8 mouse cellular contexts compared by ENCODE assay signal in the genomic region with DNA sequence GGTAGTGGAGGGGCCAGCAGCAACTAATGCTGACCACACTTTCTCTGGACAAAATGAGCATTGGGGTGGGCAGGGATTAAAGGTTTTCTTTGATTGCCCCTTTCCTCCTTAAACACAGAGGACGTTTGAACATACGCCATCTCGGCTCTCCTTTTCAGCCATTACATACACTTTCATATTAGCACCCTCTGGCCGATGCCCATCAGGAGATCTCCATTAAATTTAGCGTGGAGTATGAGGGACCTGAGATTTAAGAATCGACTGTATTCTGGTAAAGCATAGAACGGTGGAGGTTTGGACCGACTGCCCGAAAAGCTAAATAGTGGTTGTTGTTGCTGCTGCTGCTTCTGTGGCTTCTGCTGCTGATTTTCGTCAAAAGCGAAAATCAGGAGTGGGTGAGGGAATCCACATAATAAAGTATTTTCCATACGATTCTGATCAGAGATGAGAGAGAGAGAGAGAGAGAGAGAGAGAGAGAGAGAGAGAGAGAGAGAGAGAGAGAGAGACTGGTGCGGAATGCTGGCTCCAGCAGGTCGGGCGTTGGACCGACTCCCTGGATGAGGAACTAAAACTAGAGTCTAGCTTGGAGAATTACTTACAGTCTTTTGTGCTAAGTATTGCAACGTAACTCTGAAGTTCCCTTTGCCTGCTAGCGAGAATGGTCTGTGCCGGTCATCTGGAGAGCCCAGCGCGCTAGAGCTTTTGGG. TPM values are rescaled to one million over a fixed set of nuclear protein-coding genes. Genes with fewer than 3 reads are reported as not detected.
DNase-seq lines count a peak whose midpoint lies in the region; ATAC-seq lines count a peak whose summit lies in the region.
"Had no signal": no experiment of that assay in that cellular context is flagged by ENCODE, and none has a peak within 500 bp of the region (broad histone marks: within the 10 kb centered on the region; RNA-seq: fewer than 3 reads in every experiment).

No protein-coding gene starts in this region.

- no peaks in the 10 kb centered on the region for H3K36me3 ChIP-seq in megakaryocyte, embryonic 14.5 days (replicated peaks; ENCODE audit: low read length)

- peak; percentile 30 to 33; a peak in 1 of 4 replicates for ATAC-seq in hematopoietic stem cell, adult 5-6 weeks (replicated peaks in 1 of 2; ENCODE audit: insufficient read depth in 1 of 2, low FRiP score in 2 of 2, low TSS enrichment in 1 of 2, low read depth in 1 of 2, poor library complexity in 2 of 2, severe bottlenecking in 2 of 2)

- peaks cover 7% of the 10 kb centered on the region; the same call in 1 of the 2 replicates for H3K9me3 ChIP-seq in megakaryocyte, embryonic 14.5 days

- peaks cover 98% of the 10 kb centered on the region for H3K27me3 ChIP-seq in megakaryocyte, embryonic 14.5 days (replicated peaks)

- DNase-seq in ZHBTc4 (ENCODE audit: low read depth, low spot score) = peak; percentile 16
- DNase-seq in embryo, embryonic 10.5 days (ENCODE audit: low spot score) = peak; percentile 59
- no peak for DNase-seq in testis, postnatal 14 days (ENCODE audit: low spot score)
- DNase-seq in adrenal gland, postnatal 36 days = no peak
- DNase-seq in thymus, postnatal 0 days (ENCODE audit: low spot score) = no peak

- peak overlapping the region; percentile 88 for H3K4me3 ChIP-seq in megakaryocyte, embryonic 14.5 days (replicated peaks)

- peaks cover 51% of the 10 kb centered on the region for H3K4me1 ChIP-seq in megakaryocyte, embryonic 14.5 days

RNA-seq across cellular contexts. Expression of a gene that starts 1.2 kb away (rescaled TPM):
- total RNA-seq in hematopoietic stem cell, adult 5-6 weeks (2017) = not detected in 2 replicates
- not detected in 2 replicates for polyA plus RNA-seq in megakaryocyte, embryonic 14.5 days (2012; ENCODE audit: insufficient read depth, low replicate concordance)
- total RNA-seq in adrenal gland, postnatal 36 days (2021) = under 1 TPM; 0.69 to 0.89 TPM
- polyA plus RNA-seq in thymus, postnatal 0 days (2015; fragmentation: Nextera tagmentation; extraction: Ambion mirVana) = 0.19 and 0.26 TPM in 2 replicates
- polyA plus RNA-seq: spleen, adult 2 months had no signal

Comparison
In these comparisons a context has a peak if more than half of its experiments do, and no peak if none do; other contexts are left out.
1. DNase-seq: peak in ZHBTc4 (single experiment) and embryo, embryonic 10.5 days (single experiment); none in testis, postnatal 14 days (single experiment), adrenal gland, postnatal 36 days (0 of 2) and thymus, postnatal 0 days (single experiment).